Mouse (Mus musculus) CH12.LX (cell line): ENCODE measurements around the gene Kirrel3. TPM values are rescaled to one million over a fixed set of nuclear protein-coding genes. Genes with fewer than 3 reads are reported as not detected.

Experiments used
- DNase-seq: peaks from one replicate; pipeline ENCODE4 v3.0.0-alpha.2; 2013; ENCODE audit errors: extremely low read depth
- H3K27ac ChIP-seq: 2 replicates; pipeline ENCODE4 v1.5.1; 2012; ENCODE audit warnings: low read depth, mild to moderate bottlenecking, control low read depth, moderate library complexity; ENCODE audit not compliant: insufficient read depth
- H3K27me3 ChIP-seq: replicated peaks from 2 replicates; pipeline ENCODE3; 2012; ENCODE audit warnings: inconsistent platforms
- H3K36me3 ChIP-seq, 2 experiments: replicated peaks in 1 of 2; 2 replicates each; pipeline versions ENCODE3 to v1.6.1; 2012; ENCODE audit warnings: inconsistent platforms in 1 of 2, low read length in 1 of 2, mild to moderate bottlenecking in 1 of 2, mixed read lengths in 1 of 2, moderate library complexity in 1 of 2; ENCODE audit not compliant: control insufficient read depth in 1 of 2, insufficient read depth in 1 of 2
- H3K4me1 ChIP-seq, 2 experiments: 2 replicates each; pipeline ENCODE4 v1.6.1; 2012; ENCODE audit warnings: inconsistent platforms in 1 of 2, moderate library complexity in 1 of 2; ENCODE audit not compliant: insufficient read depth in 2 of 2, control insufficient read depth in 1 of 2
- H3K4me2 ChIP-seq: 2 replicates; pipeline ENCODE4 v1.6.1; 2012; ENCODE audit warnings: low read depth, mild to moderate bottlenecking, control low read depth; ENCODE audit not compliant: poor library complexity, insufficient read depth, severe bottlenecking
- H3K4me3 ChIP-seq, 3 experiments: fragments of 150-350 bp in 1 of 3; sonication (generic) in 1 of 3; replicated peaks in 1 of 3; 2 replicates each; pipeline versions ENCODE3 to v1.5.1; 2011 to 2012; ENCODE audit warnings: low read depth in 2 of 3, low read length in 2 of 3, mild to moderate bottlenecking in 2 of 3, moderate library complexity in 2 of 3, control low read depth in 1 of 3, improper control_type of control experiment in 1 of 3, inconsistent platforms in 1 of 3, mixed read lengths in 1 of 3; ENCODE audit not compliant: poor library complexity in 1 of 3
- H3K79me2 ChIP-seq: replicated peaks from 2 replicates; pipeline ENCODE4 v1.6.1; 2012; ENCODE audit warnings: mild to moderate bottlenecking, moderate library complexity; ENCODE audit not compliant: control insufficient read depth, poor library complexity, insufficient read depth, severe bottlenecking; ENCODE audit errors: extremely low read depth
- H3K9ac ChIP-seq: 2 replicates; pipeline ENCODE4 v1.6.1; 2012; ENCODE audit warnings: low read depth, mild to moderate bottlenecking, control low read depth, moderate library complexity; ENCODE audit not compliant: insufficient read depth
- H3K9me3 ChIP-seq: replicated peaks from 2 replicates; pipeline ENCODE3; 2012; ENCODE audit warnings: low read length, inconsistent platforms, mixed read lengths
- BHLHE40 ChIP-seq: IDR thresholded peaks from 2 replicates; pipeline ENCODE4 v1.6.1; 2011; ENCODE audit warnings: mild to moderate bottlenecking, low read depth, low read length, improper control_type of control experiment
- CHD2 ChIP-seq: IDR thresholded peaks from 2 replicates; pipeline ENCODE4 v1.6.1; 2011; ENCODE audit warnings: low read length, improper control_type of control experiment
- CTCF ChIP-seq, 2 experiments: IDR thresholded peaks in 1 of 2; conservative IDR thresholded peaks in 1 of 2; 2 replicates each; pipeline ENCODE4 v1.5.1; 2011 to 2012; ENCODE audit warnings: low read depth in 2 of 2, low read length in 2 of 2, improper control_type of control experiment in 1 of 2, inconsistent platforms in 1 of 2, mild to moderate bottlenecking in 1 of 2, moderate library complexity in 1 of 2
- E2F4 ChIP-seq: IDR thresholded peaks from 2 replicates; pipeline ENCODE4 v1.6.1; 2011; ENCODE audit warnings: low read depth, low read length, improper control_type of control experiment; ENCODE audit not compliant: insufficient replicate concordance
- ETS1 ChIP-seq: conservative IDR thresholded peaks from 2 replicates; pipeline ENCODE4 v1.6.1; 2012; ENCODE audit warnings: low read depth, mild to moderate bottlenecking, inconsistent platforms, low read length, improper control_type of control experiment, moderate library complexity
- GABPA ChIP-seq: IDR thresholded peaks from 2 replicates; pipeline ENCODE4 v1.6.1; 2012; ENCODE audit warnings: low read depth, low read length, improper control_type of control experiment, inconsistent platforms; ENCODE audit not compliant: insufficient replicate concordance
- HCFC1 ChIP-seq: IDR thresholded peaks from 2 replicates; pipeline ENCODE4 v1.6.1; 2012; ENCODE audit warnings: low read depth, mild to moderate bottlenecking, inconsistent platforms, low read length, improper control_type of control experiment
- JUN ChIP-seq: IDR thresholded peaks from 2 replicates; pipeline ENCODE4 v1.6.1; 2011; ENCODE audit warnings: low read depth, mild to moderate bottlenecking, low read length, improper control_type of control experiment, moderate library complexity; ENCODE audit not compliant: insufficient read depth
- JUND ChIP-seq: conservative IDR thresholded peaks from 2 replicates; pipeline ENCODE4 v1.6.1; 2011; ENCODE audit warnings: low read depth, low read length, improper control_type of control experiment
- KAT2A ChIP-seq: IDR thresholded peaks from 2 replicates; pipeline ENCODE4 v1.6.1; 2012; ENCODE audit warnings: low read length, improper control_type of control experiment, inconsistent platforms; ENCODE audit not compliant: insufficient replicate concordance
- MAFK ChIP-seq: IDR thresholded peaks from 2 replicates; pipeline ENCODE4 v1.6.1; 2011; ENCODE audit warnings: low read length, improper control_type of control experiment; ENCODE audit not compliant: insufficient replicate concordance
- MAX ChIP-seq: IDR thresholded peaks from 2 replicates; pipeline ENCODE4 v1.6.1; 2011; ENCODE audit warnings: low read length, improper control_type of control experiment
- MAZ ChIP-seq: IDR thresholded peaks from 2 replicates; pipeline ENCODE4 v1.6.1; 2012; ENCODE audit warnings: low read depth, mild to moderate bottlenecking, inconsistent platforms, low read length, improper control_type of control experiment, moderate library complexity
- MEF2A ChIP-seq: IDR thresholded peaks from 2 replicates; pipeline ENCODE4 v1.6.1; 2014; ENCODE audit warnings: low read depth, mild to moderate bottlenecking, inconsistent platforms, low read length, improper control_type of control experiment, borderline replicate concordance
- MXI1 ChIP-seq: IDR thresholded peaks from 2 replicates; pipeline ENCODE4 v1.6.1; 2011; ENCODE audit warnings: mild to moderate bottlenecking, low read depth, low read length, improper control_type of control experiment
- MYC ChIP-seq: IDR thresholded peaks from 2 replicates; pipeline ENCODE4 v1.6.1; 2011; ENCODE audit warnings: low read depth, mild to moderate bottlenecking, improper control_type of control experiment, low read length
- NELFE ChIP-seq: IDR thresholded peaks from 2 replicates; pipeline ENCODE4 v1.6.1; 2011; ENCODE audit warnings: low read depth, low read length, improper control_type of control experiment
- NRF1 ChIP-seq: IDR thresholded peaks from 2 replicates; pipeline ENCODE4 v1.6.1; 2014; ENCODE audit warnings: low read depth, mild to moderate bottlenecking, inconsistent platforms, low read length, improper control_type of control experiment, moderate library complexity
- PAX5 ChIP-seq: IDR thresholded peaks from 2 replicates; pipeline ENCODE4 v1.6.1; 2012; ENCODE audit warnings: low read length, inconsistent platforms, mixed read lengths
- POLR2AphosphoS2 ChIP-seq: IDR thresholded peaks from 2 replicates; pipeline ENCODE4 v1.6.1; 2011; ENCODE audit warnings: low read depth, low read length, improper control_type of control experiment
- SMC3 ChIP-seq: IDR thresholded peaks from 2 replicates; pipeline ENCODE4 v1.6.1; 2011; ENCODE audit warnings: low read depth, low read length, improper control_type of control experiment
- TBP ChIP-seq: conservative IDR thresholded peaks from 2 replicates; pipeline ENCODE4 v1.6.1; 2011; ENCODE audit warnings: low read depth, low read length, improper control_type of control experiment
- TCF12 ChIP-seq: IDR thresholded peaks from 2 replicates; pipeline ENCODE4 v1.6.1; 2014; ENCODE audit warnings: low read depth, mild to moderate bottlenecking, inconsistent platforms, low read length, improper control_type of control experiment
- USF2 ChIP-seq: conservative IDR thresholded peaks from 2 replicates; pipeline ENCODE4 v1.6.1; 2011; ENCODE audit warnings: low read depth, low read length, improper control_type of control experiment
- ZMIZ1 ChIP-seq: IDR thresholded peaks from 2 replicates; pipeline ENCODE4 v1.6.1; 2012; ENCODE audit warnings: low read depth, mild to moderate bottlenecking, inconsistent platforms, low read length, improper control_type of control experiment
- dilution Hi-C: fragments of 300-500 bp; cut with MboI; formaldehyde crosslinking; loops from 2 replicates; pipeline ENCODE4 v1.14.3; 2020; ENCODE audit warnings: low sequenced_read_pairs; ENCODE audit not compliant: extremely low pct_unique_long_range_greater_than_20kb, extremely low pct_ligation_motif_present
- in situ Hi-C: fragments of 300-500 bp; cut with MboI; formaldehyde crosslinking; loops from 3 replicates; pipeline ENCODE4 v1.14.3; 2019; ENCODE audit warnings: low sequenced_read_pairs, low pct_ligation_motif_present, low pct_unique_long_range_greater_than_20kb, mixed read lengths
- polyA plus RNA-seq: library from polyadenylated mRNA; unstranded; fragments of >175 nt; gene quantifications from 2 replicates; pipeline ENCODE4 v1.2.1, GENCODE M21; 2012; ENCODE audit warnings: low read depth; ENCODE audit not compliant: insufficient read length
- total RNA-seq, 2 experiments: library from RNA; depleted of rRNA; stranded (reverse); fragments of 300-350 nt in 1 of 2; fragments of >200 nt in 1 of 2; gene quantifications; 2 replicates each; pipeline ENCODE4 v1.2.3; 2012 to 2014

Kirrel3 gene
- total and polyA plus RNA-seq, 3 experiments, result not detected

- H3K27me3 ChIP-seq, result peaks cover 16% of the 10 kb centered on the region
- in situ Hi-C loops, result no loop called here
- H3K4me3 ChIP-seq, result no peak overlapping the region
- H3K79me2 ChIP-seq, result no peaks in the 10 kb centered on the region
- H3K4me2 ChIP-seq, result no peak overlapping the region
- DNase-seq, result no peak
- H3K4me1 ChIP-seq, result no peaks in the 10 kb centered on the region
- H3K36me3 ChIP-seq, result no peaks in the 10 kb centered on the region
- no peaks in the 10 kb centered on the region for H3K9me3 ChIP-seq
- H3K9ac ChIP-seq, result no peak overlapping the region
- H3K27ac ChIP-seq, result no peak overlapping the region
- dilution Hi-C loops, result no loop called here
- TF ChIP-seq JUN (no peak), NELFE (no peak), MXI1 (no peak), KAT2A (no peak), MEF2A (no peak), TBP (no peak), USF2 (no peak), E2F4 (no peak), MAZ (no peak), PAX5 (no peak), MAFK (no peak)
Measured at GRCm38 (mm10) chr9:34652278-34652677, 166.6 kb downstream of the Kirrel3 start.

- no peak for TF ChIP-seq ETS1
- no peak for TF ChIP-seq JUND
- no peak for TF ChIP-seq KAT2A
- TF ChIP-seq NELFE, result no peak
- no peak for TF ChIP-seq PAX5
- TF ChIP-seq MAZ, result no peak
- no peak for TF ChIP-seq MAX
- TF ChIP-seq GABPA, result no peak
- no peak for TF ChIP-seq TCF12
- no peak for TF ChIP-seq CTCF (conservative IDR thresholded peaks at IDR 0.05 in 1 of 2, IDR thresholded peaks at IDR 0.05 in 1 of 2; ENCODE audit: low read depth in 2 of 2, low read length in 2 of 2)
- TF ChIP-seq JUN, result no peak
- no peak for TF ChIP-seq CHD2
- TF ChIP-seq MYC, result no peak
- no peak for TF ChIP-seq BHLHE40
- no peak for TF ChIP-seq HCFC1
- no peak for TF ChIP-seq POLR2AphosphoS2
- TF ChIP-seq NRF1, result no peak
- no peak for TF ChIP-seq E2F4
- TF ChIP-seq SMC3, result no peak
- no peak for TF ChIP-seq ZMIZ1
- Histone ChIP-seq H3K4me3 (no peak overlapping the region), H3K79me2 (no peaks in the 10 kb centered on the region), H3K9me3 (no peaks in the 10 kb centered on the region), H3K36me3 (no peaks in the 10 kb centered on the region), H3K9ac (no peak overlapping the region), H3K4me2 (no peak overlapping the region), H3K27ac (no peak overlapping the region), H3K4me1 (no peaks in the 10 kb centered on the region), H3K27me3 (peaks cover 23% of the 10 kb centered on the region)
- in situ Hi-C loops (no loop called here), dilution Hi-C loops (no loop called here)
- no peak for DNase-seq
Measured at GRCm38 (mm10) chr9:34653141-34653540, 167.4 kb downstream of the Kirrel3 start.
